Mouse (Mus musculus) liver, adult (tissue): ENCODE measurements around the gene Vav2.

Experiments
- GATA4 ChIP-seq: IDR thresholded peaks from 2 replicates; pipeline ENCODE4 v1.6.1; 2014; ENCODE audit warnings: mild to moderate bottlenecking, low read length; ENCODE audit not compliant: insufficient replicate concordance

The Vav2 gene

GRCm38 (mm10) chr2:27450226-27450625 is 23.4 kb upstream of the Vav2 start:
- TF ChIP-seq GATA4: no peak

GRCm38 (mm10) chr2:27447782-27448181 is 20.9 kb upstream of the Vav2 start:
- no peak for TF ChIP-seq GATA4

GRCm38 (mm10) chr2:27446812-27447211 is 20.0 kb upstream of the Vav2 start:
- TF ChIP-seq GATA4: no peak

- TF ChIP-seq GATA4: no peak
Measured at GRCm38 (mm10) chr2:27445910-27446309, 19.1 kb upstream of the Vav2 start.

- no peak for TF ChIP-seq GATA4
Measured at GRCm38 (mm10) chr2:27443450-27443708, 16.5 kb upstream of the Vav2 start.

- TF ChIP-seq GATA4: no peak
Measured at GRCm38 (mm10) chr2:27442708-27443449, 16.0 kb upstream of the Vav2 start.

- TF ChIP-seq GATA4: no peak; the same call in 1 of the 2 replicates
Measured at GRCm38 (mm10) chr2:27441767-27442707, 15.2 kb upstream of the Vav2 start, which contains the start of gene Brd3os. Brd3os (plus strand) TSS chr2:27442324.

- TF ChIP-seq GATA4: no peak
Measured at GRCm38 (mm10) chr2:27438281-27438680, 11.4 kb upstream of the Vav2 start.

- TF ChIP-seq GATA4: no peak
Measured at GRCm38 (mm10) chr2:27437876-27438275, 11.0 kb upstream of the Vav2 start.

- no peak for TF ChIP-seq GATA4
Measured at GRCm38 (mm10) chr2:27432599-27432998, 5.8 kb upstream of the Vav2 start.

GRCm38 (mm10) chr2:27430621-27431020 is 3.8 kb upstream of the Vav2 start:
- no peak for TF ChIP-seq GATA4

- no peak for TF ChIP-seq GATA4
Measured at GRCm38 (mm10) chr2:27428071-27428470, 1.2 kb upstream of the Vav2 start.

GRCm38 (mm10) chr2:27426406-27426854 is 403 bp downstream of the Vav2 start:
- TF ChIP-seq GATA4: no peak

- no peak for TF ChIP-seq GATA4
Measured at GRCm38 (mm10) chr2:27425751-27426405, 955 bp downstream of the Vav2 start.

GRCm38 (mm10) chr2:27425161-27425611 is 1.6 kb downstream of the Vav2 start:
- TF ChIP-seq GATA4: no peak
